8 mouse cellular contexts compared by ENCODE assay signal in genomic region chr15:96666663-96667062, GRCm38 (mm10). TPM values are rescaled to one million over a fixed set of nuclear protein-coding genes. Genes with fewer than 3 reads are reported as not detected.
DNase-seq lines count a peak whose midpoint lies in the region; ATAC-seq and TF ChIP-seq lines count a peak whose summit lies in the region.

No protein-coding gene starts in this region.

- H3K27me3 ChIP-seq in kidney, embryonic 15.5 days, result no peaks in the 10 kb centered on the region; the same call in 1 of the 2 replicates
- H3K27me3 ChIP-seq in liver, embryonic 14.5 days (ENCODE audit: control insufficient read depth, insufficient read depth, low read length), result no peaks in the 10 kb centered on the region

- H3K27ac ChIP-seq in kidney, embryonic 15.5 days, result no peak overlapping the region
- no peak overlapping the region for H3K27ac ChIP-seq in liver, embryonic 14.5 days

- TF ChIP-seq CTCF in liver, embryonic 14.5 days (IDR thresholded peaks at IDR 0.05; ENCODE audit: low read depth), result peak; percentile 88

- peak overlapping the region; percentile 20; the same call in 1 of the 2 replicates for H3K4me3 ChIP-seq in kidney, embryonic 15.5 days (replicated peaks)
- H3K4me3 ChIP-seq in liver, embryonic 14.5 days (ENCODE audit: insufficient read depth in 1 of 2, low read depth in 2 of 2, low read length in 2 of 2), result peak overlapping the region in 1 of 2 experiments; percentile 23; a peak in 1 of 4 replicates

- no peaks in the 10 kb centered on the region for H3K9me3 ChIP-seq in kidney, embryonic 15.5 days (replicated peaks)
- H3K9me3 ChIP-seq in liver, embryonic 14.5 days (ENCODE audit: control insufficient read depth, low read length), result no peaks in the 10 kb centered on the region

- H3K9ac ChIP-seq in kidney, embryonic 15.5 days, result no peak overlapping the region
- H3K9ac ChIP-seq in liver, embryonic 14.5 days (replicated peaks), result no peak overlapping the region

- peaks cover 7% of the 10 kb centered on the region for H3K4me1 ChIP-seq in kidney, embryonic 15.5 days
- H3K4me1 ChIP-seq in liver, embryonic 14.5 days (replicated peaks; ENCODE audit: control insufficient read depth in 2 of 2, insufficient read depth in 2 of 2, low read length in 1 of 2), result peaks cover 0 to 2% of the 10 kb centered on the region in 2 experiments; a peak in 2 of 4 replicates

- H3K36me3 ChIP-seq in kidney, embryonic 15.5 days, result no peaks in the 10 kb centered on the region
- H3K36me3 ChIP-seq in liver, embryonic 14.5 days (replicated peaks; ENCODE audit: control insufficient read depth, insufficient read depth, low read depth), result no peaks in the 10 kb centered on the region

- peak overlapping the region; percentile 55 for H3K4me2 ChIP-seq in kidney, embryonic 15.5 days
- H3K4me2 ChIP-seq in liver, embryonic 14.5 days (ENCODE audit: low read depth), result peak overlapping the region; percentile 67

- ATAC-seq in activated CD4-positive, CD25-positive, alpha-beta regulatory T cell, adult 4 months, result peak; percentile 81
- ATAC-seq in kidney, embryonic 15.5 days (replicated peaks; ENCODE audit: low FRiP score), result peak; percentile 77
- ATAC-seq in liver, embryonic 14.5 days (ENCODE audit: insufficient read depth), result peak; percentile 50; the same call in 1 of the 2 replicates

- TF ChIP-seq EP300 in liver, embryonic 14.5 days (IDR thresholded peaks at IDR 0.05; ENCODE audit: low read depth), result no peak

- 5% methylated on average over 7 of the region's 7 CpGs for WGBS in kidney, embryonic 15.5 days
- 3% methylated on average over 7 of the region's 7 CpGs for WGBS in liver, embryonic 14.5 days (ENCODE audit: insufficient replicate concordance)

- DNase-seq in CD4-positive helper T cell, adult 2 months (ENCODE audit: low read depth, low spot score), result peak; percentile 80
- peak; percentile 86 for DNase-seq in embryo, embryonic 11 days
- peak; percentile 36 to 66 for DNase-seq in heart, adult 9 months (ENCODE audit: low spot score in 2 of 2)
- peak; percentile 52 to 65 (median 55) for DNase-seq in liver, embryonic 14.5 days (ENCODE audit: low read depth in 3 of 3, low spot score in 3 of 3)
- DNase-seq in neural tube, embryonic 10.5 days (ENCODE audit: extremely low spot score, low spot score), result peak; percentile 64
- peak; percentile 57 to 81 for DNase-seq in thymus, postnatal 10 days (ENCODE audit: low spot score in 2 of 2)

RNA-seq across cellular contexts. Expression of gene Slc38a1, which starts 23.9 kb away (rescaled TPM):
- 10 to 100 TPM; 55.8 to 63.4 TPM for polyA plus RNA-seq in activated CD4-positive, CD25-positive, alpha-beta regulatory T cell, adult 4 months (2017; shearing (Covaris generic))
- 69.9 and 74.8 TPM in 2 replicates for polyA plus RNA-seq in kidney, embryonic 15.5 days (2015; fragmentation: Nextera tagmentation; extraction: Ambion mirVana)
- polyA plus RNA-seq in liver, embryonic 14.5 days (2012; rRNA removed), result 5.7 and 9.3 TPM in 2 replicates
- polyA plus RNA-seq in liver, embryonic 14.5 days (2014; fragmentation: Nextera tagmentation; extraction: Ambion mirVana), result 15.1 and 15.5 TPM in 2 replicates

RNA-seq across cellular contexts. Expression of gene Slc38a2, which starts 32.9 kb away (rescaled TPM):
- 10 to 100 TPM; 36.1 to 47.0 TPM for polyA plus RNA-seq in activated CD4-positive, CD25-positive, alpha-beta regulatory T cell, adult 4 months (2017; shearing (Covaris generic))
- polyA plus RNA-seq in kidney, embryonic 15.5 days (2015; fragmentation: Nextera tagmentation; extraction: Ambion mirVana), result 134 and 138 TPM in 2 replicates
- polyA plus RNA-seq in liver, embryonic 14.5 days (2012; rRNA removed), result 16.9 and 19.9 TPM in 2 replicates
- polyA plus RNA-seq in liver, embryonic 14.5 days (2014; fragmentation: Nextera tagmentation; extraction: Ambion mirVana), result 28.8 and 32.8 TPM in 2 replicates
